Mouse (Mus musculus) heart, adult 11 months (tissue): ENCODE results near the gene Brpf3.
A peak's percentile ranks its signal among the peaks of the same experiment; 100 is the strongest.
"Not testable (repeated sequence)": the region's sequence is repeated elsewhere in the genome, so short reads cannot be mapped to it uniquely, and the experiment has no call there.

Experiments used
- DNase-seq: peaks from one replicate; pipeline ENCODE4 v3.0.0; 2022

The Brpf3 gene

DNA sequence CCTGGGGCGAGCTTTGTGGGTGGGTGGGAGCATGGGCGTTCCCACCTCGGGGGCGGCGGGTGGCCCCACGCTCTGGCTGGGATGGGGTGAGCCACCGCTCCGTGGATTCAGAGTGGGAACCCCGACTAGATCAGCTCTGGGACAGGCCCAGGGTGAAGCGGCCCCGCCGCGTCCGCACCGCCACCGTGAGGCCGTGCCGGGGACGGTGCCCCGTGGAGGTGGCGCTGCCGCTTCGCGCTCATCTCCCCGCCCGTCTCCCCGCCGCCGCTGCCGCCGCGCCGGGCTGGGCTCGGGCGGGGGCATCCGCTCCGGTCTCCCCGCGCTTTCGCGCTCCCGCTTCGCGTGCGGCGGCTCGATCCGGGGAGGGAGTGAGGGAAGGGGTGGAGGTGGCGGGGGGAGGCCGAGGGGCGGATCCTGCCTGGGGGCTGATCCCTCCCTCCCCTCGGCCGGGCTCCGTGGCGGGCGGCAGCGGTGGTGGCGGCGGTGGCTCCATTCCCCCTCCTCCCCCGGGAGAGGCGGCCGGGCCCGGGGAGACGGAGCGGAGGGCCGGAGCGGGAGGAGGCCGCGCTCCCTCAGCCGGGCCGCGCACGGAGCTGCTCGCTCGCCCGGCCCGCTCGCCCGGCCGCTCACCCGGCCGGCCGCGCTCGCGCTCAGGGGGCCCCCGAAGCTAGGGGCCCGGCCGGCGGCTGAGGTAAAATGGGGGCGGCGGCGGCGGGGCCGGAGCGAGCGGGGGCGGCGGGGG is at the start of gene Brpf3:
Gene Brpf3, plus strand, starts transcription at position 420 of the 742 bp plus-strand sequence.
- DNase-seq: peak; percentile 99

DNA sequence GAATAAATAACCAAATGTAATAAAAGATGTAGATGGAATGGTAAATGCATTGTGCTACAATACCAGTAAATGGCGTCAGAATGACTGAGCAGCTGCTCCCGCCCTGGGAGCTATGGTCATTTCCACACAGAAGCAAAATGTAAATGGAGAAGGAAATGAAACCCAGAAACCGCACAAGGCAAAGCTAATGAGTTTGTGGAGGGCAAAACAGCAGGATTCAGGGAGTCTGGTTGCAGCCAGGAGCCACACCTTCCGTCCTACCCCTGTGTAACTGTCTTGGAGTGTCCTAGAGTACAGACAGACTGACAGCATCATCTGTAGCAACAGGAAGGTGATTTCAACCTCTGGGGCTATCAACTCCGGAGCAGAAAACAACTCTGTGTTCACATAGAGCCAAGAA is 44.4 kb upstream of the Brpf3 start:
- DNase-seq: no peak

GRCm38 (mm10) chr17:28757470-28757869 is 43.4 kb upstream of the Brpf3 start:
- no peak for DNase-seq

- DNase-seq: no peak
Measured at GRCm38 (mm10) chr17:28760736-28761312, 40.1 kb upstream of the Brpf3 start.

DNA sequence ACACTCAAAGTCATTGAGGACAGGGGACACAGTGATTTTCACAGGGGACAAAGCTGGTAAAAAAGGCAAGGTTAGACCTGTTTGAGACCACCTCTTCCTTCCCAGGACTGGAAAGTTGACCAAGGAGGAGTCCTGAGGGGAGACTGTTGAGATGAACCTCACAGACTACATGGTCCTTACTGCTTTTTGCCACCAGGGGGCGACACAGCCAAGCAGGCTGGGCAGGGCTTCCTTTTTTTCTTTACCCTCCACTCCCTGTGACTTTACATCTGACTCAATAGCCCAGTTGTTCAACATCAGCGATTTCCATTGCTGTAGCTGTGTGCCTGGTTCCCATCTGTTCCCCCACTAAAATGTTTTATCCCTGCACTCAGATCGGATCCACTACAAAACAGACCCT is 39.0 kb upstream of the Brpf3 start:
- DNase-seq: peak; percentile 96

DNA sequence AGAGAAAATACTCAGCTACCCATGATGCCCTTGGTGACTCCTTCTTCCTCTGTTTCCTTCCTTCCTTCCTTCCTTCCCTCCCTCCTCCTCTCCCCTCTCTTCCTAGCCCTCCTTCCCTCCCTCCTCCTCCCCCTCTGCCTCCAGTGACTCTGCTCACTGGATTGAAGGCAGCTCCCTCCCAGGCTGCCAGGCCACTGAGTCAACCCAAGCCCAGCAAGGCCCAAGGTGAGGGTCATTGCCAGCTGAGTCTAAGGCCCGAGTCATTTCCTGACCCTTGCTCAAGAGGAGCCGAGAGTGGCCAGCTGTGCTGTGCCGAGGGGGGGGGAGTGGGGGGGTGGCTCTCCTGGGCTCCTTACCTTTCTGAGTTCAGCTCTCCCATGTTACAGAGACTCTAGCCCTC is 34.7 kb upstream of the Brpf3 start:
- DNase-seq: no peak

GRCm38 (mm10) chr17:28766781-28767515 is 33.9 kb upstream of the Brpf3 start:
- DNase-seq: no peak

DNA sequence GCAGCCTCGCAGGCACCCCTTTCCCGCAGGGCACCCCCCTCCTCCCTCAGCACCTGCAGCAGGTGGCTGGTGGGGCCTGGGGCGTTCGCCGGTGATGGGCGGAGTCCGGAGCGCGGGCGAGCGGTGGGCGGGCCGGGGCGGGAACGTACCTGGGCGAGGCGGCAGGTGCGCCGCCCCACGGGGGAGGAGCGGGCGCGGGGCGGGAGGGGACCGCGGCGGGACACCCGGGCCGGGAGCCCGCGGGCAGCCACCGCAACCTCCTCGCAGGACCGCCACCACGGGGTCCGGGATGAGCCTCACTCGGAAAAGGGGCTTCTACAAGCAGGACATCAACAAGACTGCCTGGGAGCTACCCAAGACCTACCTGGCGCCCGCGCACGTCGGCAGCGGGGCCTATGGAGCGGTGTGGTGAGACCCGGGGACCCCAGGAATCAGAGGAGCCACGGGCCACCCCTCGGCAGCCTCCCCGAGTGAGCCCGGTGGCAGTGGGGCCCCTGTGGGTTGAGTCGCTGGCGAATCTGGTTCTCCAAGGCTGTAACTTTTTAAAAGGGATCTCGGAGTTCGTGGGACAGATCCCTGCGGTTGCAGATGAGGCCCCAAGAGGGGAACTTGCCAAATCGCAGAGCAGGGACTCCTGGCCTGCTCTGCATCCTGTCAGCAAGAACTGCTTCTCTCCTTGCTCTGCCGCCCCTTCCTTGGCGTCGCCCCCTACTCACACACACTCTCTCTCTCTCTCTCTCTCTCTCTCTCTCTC is 31.6 kb upstream of the Brpf3 start, which contains the start of gene Mapk13:
Gene Mapk13, plus strand, starts transcription at position 177 of the 754 bp plus-strand sequence.
- peak; percentile 90 for DNase-seq

DNA sequence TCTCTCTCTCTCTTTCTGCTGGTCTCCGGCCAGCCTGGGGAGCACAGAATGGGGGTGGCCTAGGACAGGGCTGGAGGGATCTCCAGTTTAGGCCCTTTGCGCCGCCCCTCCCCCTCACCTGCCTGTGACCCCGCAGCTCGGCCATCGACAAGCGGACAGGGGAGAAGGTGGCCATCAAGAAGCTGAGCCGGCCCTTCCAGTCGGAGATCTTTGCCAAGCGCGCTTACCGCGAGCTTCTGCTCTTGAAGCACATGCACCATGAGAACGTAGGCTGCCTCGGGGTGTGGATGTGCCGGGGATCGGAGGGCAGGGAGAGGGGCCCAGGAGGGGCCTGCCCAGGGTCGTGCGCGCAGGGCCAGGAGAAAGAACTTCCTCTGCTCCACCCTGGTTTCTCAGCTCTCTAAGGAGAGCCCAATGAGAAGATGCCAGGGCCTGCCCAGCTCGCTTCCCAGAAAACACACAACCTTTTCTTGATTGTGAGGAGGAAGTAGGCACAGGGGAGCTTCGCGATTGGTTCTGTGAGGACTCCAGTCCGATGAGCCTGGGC is 30.9 kb upstream of the Brpf3 start:
- DNase-seq: peak; percentile 92

- no peak for DNase-seq
Measured at GRCm38 (mm10) chr17:28771289-28771688, 29.6 kb upstream of the Brpf3 start.

- DNase-seq: not testable (repeated sequence)
Measured at GRCm38 (mm10) chr17:28774303-28774702, 26.6 kb upstream of the Brpf3 start.

- no peak for DNase-seq
Measured at GRCm38 (mm10) chr17:28775161-28775560, 25.7 kb upstream of the Brpf3 start.

DNA sequence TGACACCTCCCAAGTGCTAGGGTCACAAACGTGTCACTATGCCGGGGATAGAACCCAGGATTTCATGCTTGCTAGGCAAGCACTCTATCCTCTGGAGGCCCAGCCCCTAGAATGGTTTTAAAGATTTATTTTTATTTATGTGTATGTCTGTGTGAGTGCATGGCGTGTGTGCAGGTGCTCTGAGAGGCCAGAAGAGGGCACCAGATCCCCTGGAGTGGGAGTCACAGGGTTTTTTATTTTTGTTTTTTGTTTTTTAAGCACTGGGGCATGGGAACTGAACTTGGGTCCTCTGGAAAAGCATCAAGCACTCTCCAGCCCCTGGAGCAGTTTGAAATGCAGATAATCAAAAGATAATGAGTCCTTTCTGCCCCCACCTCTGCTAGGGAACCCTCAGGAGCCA is 24.1 kb upstream of the Brpf3 start:
- DNase-seq: no peak

GRCm38 (mm10) chr17:28777231-28778005 is 23.5 kb upstream of the Brpf3 start:
- peak; percentile 97 for DNase-seq

DNA sequence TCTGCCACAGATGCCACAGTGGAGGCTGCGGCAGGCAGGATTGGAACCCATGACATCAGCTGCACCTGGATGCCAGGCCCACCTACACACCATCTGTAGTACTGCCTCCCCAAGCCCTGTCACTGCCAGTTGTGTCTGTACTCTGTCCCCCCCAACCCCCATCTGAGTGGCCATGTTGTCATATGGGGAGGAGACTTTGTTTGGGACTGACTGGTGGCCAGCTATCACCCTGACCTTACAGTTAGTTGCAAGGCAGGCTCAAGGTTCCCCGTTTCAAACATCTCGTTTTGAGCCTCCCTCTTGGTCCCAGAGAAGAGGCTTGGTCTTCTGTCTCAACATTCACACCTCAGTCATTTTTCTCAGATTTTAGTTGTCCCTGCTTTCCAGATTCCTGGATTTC is 21.2 kb upstream of the Brpf3 start:
- no peak for DNase-seq

DNA sequence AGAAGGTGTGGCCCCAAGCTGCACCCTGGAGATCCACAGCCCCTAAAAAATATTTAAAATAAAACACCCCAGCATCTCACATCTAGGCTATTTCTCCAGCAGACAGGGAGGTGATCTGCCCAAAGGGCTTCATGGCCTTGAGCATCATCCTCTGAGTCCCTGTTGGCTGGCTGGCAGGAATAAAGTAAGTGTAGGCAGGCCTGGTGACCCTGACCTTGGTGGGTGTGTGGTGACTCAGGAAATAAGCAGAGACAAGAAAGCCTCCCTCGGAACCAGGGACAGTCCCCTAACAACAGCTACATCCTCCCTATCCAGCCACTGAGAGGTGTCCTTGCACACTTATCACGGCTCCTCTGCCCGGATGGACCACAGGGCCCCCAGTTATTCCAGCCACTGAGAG is 20.1 kb upstream of the Brpf3 start:
- DNase-seq: no peak

- peak; percentile 91 for DNase-seq
Measured at GRCm38 (mm10) chr17:28781290-28782045, 19.4 kb upstream of the Brpf3 start.

DNA sequence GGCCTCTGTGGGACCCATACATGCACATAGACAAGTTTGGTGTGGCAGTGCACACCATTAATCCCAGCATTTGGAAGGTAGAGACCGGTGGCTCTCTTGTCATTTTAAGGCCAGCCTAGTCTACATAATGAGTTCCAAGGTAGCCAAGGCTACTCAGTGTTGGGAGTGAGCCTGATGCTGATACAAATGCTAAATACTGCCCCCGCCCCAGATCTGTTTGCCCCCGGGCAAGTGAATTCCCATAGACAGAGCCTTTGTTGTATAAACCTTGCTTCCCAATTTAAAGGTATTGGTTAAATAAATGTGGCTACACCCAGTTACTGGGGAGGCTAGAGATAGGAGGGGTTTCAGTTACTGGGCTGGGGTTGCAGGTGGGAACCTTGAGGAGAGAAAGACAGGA is 15.9 kb upstream of the Brpf3 start:
- no peak for DNase-seq

- no peak for DNase-seq
Measured at GRCm38 (mm10) chr17:28787507-28787906, 13.4 kb upstream of the Brpf3 start.

DNA sequence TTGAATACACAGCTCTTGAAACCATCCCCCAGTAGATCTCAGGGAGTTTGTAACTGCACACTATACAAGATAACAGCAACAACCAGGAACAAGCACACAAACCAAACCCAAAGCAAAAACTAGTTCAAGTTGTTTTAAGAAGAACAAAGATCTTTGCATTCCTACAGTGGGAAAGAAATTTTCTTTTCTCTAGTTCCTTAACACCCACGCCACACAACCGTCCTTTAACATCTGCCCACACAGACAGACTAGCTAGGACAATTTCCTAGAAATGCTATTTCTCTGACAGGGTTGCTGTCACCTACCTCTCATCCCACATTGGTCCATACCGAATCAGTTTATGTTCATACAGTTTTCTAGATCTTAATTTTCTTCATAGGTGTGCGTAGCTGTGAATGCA is 3.9 kb upstream of the Brpf3 start:
- DNase-seq: no peak
